Mouse (Mus musculus) neural tube, embryonic 14.5 days (tissue): Measurements from ENCODE around the gene Pusl1. TPM values are rescaled to one million over a fixed set of nuclear protein-coding genes. Genes with fewer than 3 reads are reported as not detected.

Experiments
- ATAC-seq: fragments of 200-750 bp; cut with Nextera tagmentation; 2 replicates; pipeline ENCODE4 v1.8.0; 2017; ENCODE audit warnings: low read depth, mild to moderate bottlenecking, moderate TSS enrichment, moderate library complexity
- H3K27ac ChIP-seq: fragments of 300-500 bp; sonication (generic); 2 replicates; pipeline ENCODE4 v1.5.1; 2014; ENCODE audit warnings: low read depth, mild to moderate bottlenecking, control low read depth, low read length, moderate library complexity, mixed read lengths
- H3K27me3 ChIP-seq: fragments of 300-500 bp; sonication (generic); 2 replicates; pipeline ENCODE4 v1.6.1; 2014; ENCODE audit warnings: low read length; ENCODE audit not compliant: control insufficient read depth, insufficient read depth
- H3K36me3 ChIP-seq: fragments of 300-500 bp; sonication (generic); 2 replicates; pipeline ENCODE4 v1.6.1; 2014; ENCODE audit warnings: low read length, mixed read lengths; ENCODE audit not compliant: control insufficient read depth, insufficient read depth
- H3K4me1 ChIP-seq: fragments of 300-500 bp; sonication (generic); 2 replicates; pipeline ENCODE4 v1.6.1; 2014; ENCODE audit warnings: low read length; ENCODE audit not compliant: control insufficient read depth, insufficient read depth
- H3K4me2 ChIP-seq: fragments of 300-500 bp; sonication (generic); 2 replicates; pipeline ENCODE4 v1.6.1; 2014; ENCODE audit warnings: mild to moderate bottlenecking, low read depth, low read length, control low read depth
- H3K4me3 ChIP-seq: fragments of 300-500 bp; sonication (generic); 2 replicates; pipeline ENCODE4 v1.5.1; 2014; ENCODE audit warnings: low read depth, low read length, control low read depth, mixed read lengths
- H3K9ac ChIP-seq: fragments of 300-500 bp; sonication (generic); replicated peaks from 2 replicates; pipeline ENCODE4 v1.6.1; 2014; ENCODE audit warnings: low read depth, mild to moderate bottlenecking, control low read depth, low read length, mixed read lengths
- H3K9me3 ChIP-seq: fragments of 300-500 bp; sonication (generic); 2 replicates; pipeline ENCODE4 v1.6.1; 2016; ENCODE audit warnings: low read length; ENCODE audit not compliant: control insufficient read depth
- WGBS: fragments of 180-500 bp; shearing (Covaris S2); extraction: QIAGEN DNeasy Blood & Tissue Kit; methylation state at CpG from one replicate; pipeline ENCODE4 v1.1.7; 2014; 5-methylcytosine and 5-hydroxymethylcytosine counted together
- microRNA-seq: library from miRNA; unstranded; fragments of <30 nt; microRNA quantifications from one replicate; pipeline ENCODE4, GENCODE M21; 2016
- polyA plus RNA-seq: library from polyadenylated mRNA; unstranded; fragments of >200 nt; fragmentation: Nextera tagmentation; extraction: Ambion mirVana; gene quantifications from 2 replicates; pipeline ENCODE4 v1.2.1, GENCODE M21; 2014

Pusl1 gene
- polyA plus RNA-seq, 1 experiment from 2014 or later: 53.4 TPM

DNA sequence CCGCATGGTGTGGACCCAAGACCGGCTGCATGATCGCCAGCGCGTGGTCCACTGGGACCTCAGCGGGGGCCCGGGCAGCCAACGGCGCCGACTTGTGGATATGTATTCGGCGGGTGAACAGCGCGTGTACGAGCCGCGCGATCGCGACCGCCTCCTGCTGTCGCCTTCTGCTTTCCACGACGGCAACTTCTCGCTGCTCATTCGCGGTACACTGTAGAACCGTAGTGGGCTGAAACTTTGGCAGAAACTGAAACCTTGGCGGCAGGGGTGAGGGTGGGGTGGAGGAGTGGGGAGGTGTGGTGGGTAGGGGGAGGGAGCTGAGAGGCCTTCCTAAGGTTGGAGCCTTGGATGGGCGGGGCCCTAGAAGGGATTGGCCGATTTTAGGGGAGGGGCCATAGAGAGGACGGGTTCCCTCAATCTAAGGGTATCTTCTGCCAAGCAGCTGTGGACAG, 50.6 kb downstream of the Pusl1 start:
- 0% methylated on average over 31 of the region's 32 CpGs for WGBS
- peaks cover 4% of the 10 kb centered on the region; the same call in 1 of the 2 replicates for H3K36me3 ChIP-seq
- H3K4me2 ChIP-seq: peak overlapping the region; percentile 53
- H3K27ac ChIP-seq: no peak overlapping the region
- H3K27me3 ChIP-seq: peaks cover 4% of the 10 kb centered on the region; the same call in 1 of the 2 replicates
- ATAC-seq: no peak
- H3K4me3 ChIP-seq: peak overlapping the region; percentile 26
- 0 out of 2 replicates have a peak, but pooled peaks cover 5% of the 10 kb centered on the region for H3K4me1 ChIP-seq
- H3K9ac ChIP-seq: no peak overlapping the region
- H3K9me3 ChIP-seq: no peaks in the 10 kb centered on the region

- H3K4me1 ChIP-seq: 0 out of 2 replicates have a peak, but pooled peaks cover 5% of the 10 kb centered on the region
- H3K4me2 ChIP-seq: peak overlapping the region; percentile 53
- no peak overlapping the region for H3K27ac ChIP-seq
- ATAC-seq: 0 out of 2 replicates have a peak, but pooled peaks have one; percentile 19
- peak overlapping the region; percentile 26 for H3K4me3 ChIP-seq
- peak overlapping the region; percentile 21; the same call in 1 of the 2 replicates for H3K9ac ChIP-seq
- WGBS: 15% methylated on average over 8 of the region's 8 CpGs
- H3K27me3 ChIP-seq: peaks cover 4% of the 10 kb centered on the region; the same call in 1 of the 2 replicates
- no peaks in the 10 kb centered on the region for H3K9me3 ChIP-seq
- H3K36me3 ChIP-seq: peaks cover 4% of the 10 kb centered on the region; the same call in 1 of the 2 replicates
These were observed 51.2 kb downstream of the Pusl1 start for GRCm38 (mm10) chr4:155840076-155841002.

DNA sequence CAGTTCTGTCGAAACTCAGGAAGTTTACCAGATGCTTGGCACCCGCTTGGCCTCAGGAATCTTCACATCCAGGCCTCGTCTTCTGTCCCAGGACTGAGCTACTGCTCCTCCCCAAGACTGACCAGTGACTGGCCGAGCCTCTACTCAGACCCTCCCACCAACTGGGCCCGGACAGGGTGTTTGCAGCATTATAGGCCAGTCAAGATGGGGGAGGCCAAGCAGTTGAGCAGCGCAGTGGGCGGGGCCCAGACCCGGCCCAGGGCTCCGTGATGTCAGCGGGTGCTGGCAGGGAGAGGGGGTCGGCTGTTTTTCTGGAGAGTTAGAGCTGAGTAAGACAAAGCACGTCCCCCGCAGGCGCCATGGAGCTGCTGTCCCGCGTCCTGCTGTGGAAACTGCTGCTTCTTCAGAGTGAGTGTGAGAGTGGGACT, 52.1 kb downstream of the Pusl1 start, which contains the start of gene Mxra8:
Gene Mxra8 (plus strand): TSS at position 198 of the 428 bp plus-strand sequence.
- H3K4me2 ChIP-seq: peak within 1 kb of the TSS; percentile 53
- peak; percentile 70; the same call in 1 of the 2 replicates for ATAC-seq
- H3K9ac ChIP-seq: peak within 1 kb of the TSS; percentile 21; the same call in 1 of the 2 replicates
- H3K4me3 ChIP-seq: peak within 1 kb of the TSS; percentile 26
- H3K36me3 ChIP-seq: peaks cover 4% of the 10 kb centered on the region; the same call in 1 of the 2 replicates
- WGBS: 3% methylated on average over 16 of the region's 16 CpGs
- H3K9me3 ChIP-seq: no peaks in the 10 kb centered on the region
- H3K27me3 ChIP-seq: peaks cover 4% of the 10 kb centered on the region; the same call in 1 of the 2 replicates
- H3K4me1 ChIP-seq: 0 out of 2 replicates have a peak, but pooled peaks cover 5% of the 10 kb centered on the region
- H3K27ac ChIP-seq: no peak within 1 kb of the TSS

DNA sequence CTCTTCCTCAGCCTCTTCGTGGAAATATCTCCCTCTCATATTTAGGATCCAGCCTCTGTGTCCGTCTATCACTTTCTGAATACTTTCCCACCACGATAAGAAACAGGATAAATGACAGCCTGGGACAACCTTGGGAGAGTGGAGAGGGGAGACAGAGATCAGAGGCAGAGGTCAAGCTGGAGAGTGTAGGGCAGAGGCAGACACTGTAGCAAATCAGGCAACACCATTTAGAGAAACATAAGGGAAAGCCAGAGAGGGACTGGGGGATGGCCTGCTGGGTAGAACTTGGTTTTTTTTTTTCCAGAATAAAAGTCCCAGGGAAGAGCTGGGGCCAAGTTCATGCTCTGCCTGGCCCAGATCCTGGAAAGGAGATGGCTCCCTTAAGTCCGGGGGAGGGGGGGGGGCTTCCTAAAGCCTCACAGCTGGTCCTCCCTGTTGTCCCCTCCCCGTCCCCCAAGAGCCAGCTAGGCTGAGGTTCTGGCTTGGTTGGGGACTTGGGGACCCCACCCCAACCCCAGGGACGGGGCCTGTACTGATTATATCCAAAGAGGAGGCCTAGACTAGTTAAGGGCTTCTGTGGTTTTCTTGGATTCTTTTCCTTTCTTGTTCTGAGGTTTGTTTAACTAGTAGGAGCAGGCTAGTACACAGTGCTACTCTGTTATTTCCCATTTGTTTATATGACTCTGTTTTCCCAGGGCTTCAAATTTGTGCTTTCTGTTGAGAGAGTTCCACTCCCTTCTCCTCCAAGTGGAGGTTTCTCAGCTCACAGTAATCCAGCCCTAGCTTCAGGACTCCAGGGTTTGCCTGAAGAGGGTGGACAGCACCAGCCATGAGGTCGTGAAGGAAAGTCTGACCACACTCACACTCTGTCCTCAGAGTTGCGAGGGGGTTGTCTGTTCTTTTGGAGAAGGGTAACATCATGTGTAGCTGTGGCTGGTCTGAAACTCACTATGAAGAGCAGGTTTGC, 53.1 kb downstream of the Pusl1 start:
- no peak overlapping the region for H3K27ac ChIP-seq
- peaks cover 13% of the 10 kb centered on the region for H3K4me1 ChIP-seq
- H3K9me3 ChIP-seq: no peaks in the 10 kb centered on the region
- H3K36me3 ChIP-seq: peaks cover 6% of the 10 kb centered on the region; the same call in 1 of the 2 replicates
- ATAC-seq: no peak
- peaks cover 4% of the 10 kb centered on the region; the same call in 1 of the 2 replicates for H3K27me3 ChIP-seq
- H3K4me2 ChIP-seq: no peak overlapping the region
- no peak overlapping the region for H3K4me3 ChIP-seq
- H3K9ac ChIP-seq: no peak overlapping the region
- WGBS: 72% methylated on average over 8 of the region's 8 CpGs

Small RNA genes lying within 50 kb of the gene (microRNA-seq; reads per million reads assigned to microRNA genes)
- not detected for gene Gm22991

Other genes with a start within 250 kb of the Pusl1 start
- gene Gm10563, start 246.4 kb downstream of the Pusl1 start, polyA plus RNA-seq: not detected in 2 replicates
- gene Mmp23, start 238.4 kb downstream of the Pusl1 start, polyA plus RNA-seq: 1.3 and 6.6 TPM in 2 replicates
- gene Mib2, start 222.6 kb downstream of the Pusl1 start, polyA plus RNA-seq: 35.5 and 36.8 TPM in 2 replicates
- gene Fndc10, start 197.4 kb downstream of the Pusl1 start, polyA plus RNA-seq: 8.5 and 10.4 TPM in 2 replicates
- 172 and 179 TPM in 2 replicates for gene Ssu72, start 187.0 kb downstream of the Pusl1 start, polyA plus RNA-seq
- 6.8 and 9.6 TPM in 2 replicates for gene Tmem240, start 157.0 kb downstream of the Pusl1 start, polyA plus RNA-seq
- gene Atad3a, start 130.7 kb downstream of the Pusl1 start, polyA plus RNA-seq: 82.6 and 85.0 TPM in 2 replicates
- gene Vwa1, start 117.1 kb downstream of the Pusl1 start, polyA plus RNA-seq: 17.4 and 23.1 TPM in 2 replicates
- gene Tmem88b, start 105.9 kb downstream of the Pusl1 start, polyA plus RNA-seq: 0.92 and 1.2 TPM in 2 replicates
- not detected in 2 replicates for gene Ankrd65, start 101.3 kb downstream of the Pusl1 start, polyA plus RNA-seq
- 258 and 275 TPM in 2 replicates for gene Mrpl20, start 88.9 kb downstream of the Pusl1 start, polyA plus RNA-seq
- gene Ccnl2, start 79.3 kb downstream of the Pusl1 start, polyA plus RNA-seq: 153 and 173 TPM in 2 replicates
- gene Aurkaip1, start 60.5 kb downstream of the Pusl1 start, polyA plus RNA-seq: 120 and 127 TPM in 2 replicates
- 9.6 and 24.0 TPM in 2 replicates for gene Mxra8, start 52.1 kb downstream of the Pusl1 start, polyA plus RNA-seq
- 14.0 and 16.1 TPM in 2 replicates for gene Dvl1, start 44.4 kb downstream of the Pusl1 start, polyA plus RNA-seq
- gene Tas1r3, start 28.4 kb downstream of the Pusl1 start, polyA plus RNA-seq: 0.45 and 0.47 TPM in 2 replicates
- 31.4 and 31.8 TPM in 2 replicates for gene Cptp, start 22.3 kb downstream of the Pusl1 start, polyA plus RNA-seq
- 74.9 and 75.8 TPM in 2 replicates for gene Ints11, start 22.2 kb downstream of the Pusl1 start, polyA plus RNA-seq
- 67.8 and 76.7 TPM in 2 replicates for gene Acap3, start within 50 bp of the Pusl1 start, polyA plus RNA-seq
- gene Ube2j2, start 52.0 kb upstream of the Pusl1 start, polyA plus RNA-seq: 123 and 124 TPM in 2 replicates
- 10.5 and 11.5 TPM in 2 replicates for gene C1qtnf12, start 70.5 kb upstream of the Pusl1 start, polyA plus RNA-seq
- 37.4 and 38.1 TPM in 2 replicates for gene B3galt6, start 100.9 kb upstream of the Pusl1 start, polyA plus RNA-seq
- 123 and 125 TPM in 2 replicates for gene Sdf4, start 101.1 kb upstream of the Pusl1 start, polyA plus RNA-seq
- 0.20 and 0.70 TPM in 2 replicates for gene Tnfrsf4, start 122.1 kb upstream of the Pusl1 start, polyA plus RNA-seq
- 1.5 and 2.7 TPM in 2 replicates for gene Tnfrsf18, start 134.4 kb upstream of the Pusl1 start, polyA plus RNA-seq
- not detected in 2 replicates for gene Ttll10, start 167.6 kb upstream of the Pusl1 start, polyA plus RNA-seq
- 32.1 and 32.4 TPM in 2 replicates for gene 9430015G10Rik, start 218.2 kb upstream of the Pusl1 start, polyA plus RNA-seq
- 0.61 and 0.64 TPM in 2 replicates for gene Rnf223, start 238.7 kb upstream of the Pusl1 start, polyA plus RNA-seq